Mouse (Mus musculus): Measurements from ENCODE around the gene Gm49333. TPM values are rescaled to one million over a fixed set of nuclear protein-coding genes. Genes with fewer than 3 reads are reported as not detected.

Gm49333 gene
- polyA plus RNA-seq, 1 experiment from 2014 or later: not detected

DNA sequence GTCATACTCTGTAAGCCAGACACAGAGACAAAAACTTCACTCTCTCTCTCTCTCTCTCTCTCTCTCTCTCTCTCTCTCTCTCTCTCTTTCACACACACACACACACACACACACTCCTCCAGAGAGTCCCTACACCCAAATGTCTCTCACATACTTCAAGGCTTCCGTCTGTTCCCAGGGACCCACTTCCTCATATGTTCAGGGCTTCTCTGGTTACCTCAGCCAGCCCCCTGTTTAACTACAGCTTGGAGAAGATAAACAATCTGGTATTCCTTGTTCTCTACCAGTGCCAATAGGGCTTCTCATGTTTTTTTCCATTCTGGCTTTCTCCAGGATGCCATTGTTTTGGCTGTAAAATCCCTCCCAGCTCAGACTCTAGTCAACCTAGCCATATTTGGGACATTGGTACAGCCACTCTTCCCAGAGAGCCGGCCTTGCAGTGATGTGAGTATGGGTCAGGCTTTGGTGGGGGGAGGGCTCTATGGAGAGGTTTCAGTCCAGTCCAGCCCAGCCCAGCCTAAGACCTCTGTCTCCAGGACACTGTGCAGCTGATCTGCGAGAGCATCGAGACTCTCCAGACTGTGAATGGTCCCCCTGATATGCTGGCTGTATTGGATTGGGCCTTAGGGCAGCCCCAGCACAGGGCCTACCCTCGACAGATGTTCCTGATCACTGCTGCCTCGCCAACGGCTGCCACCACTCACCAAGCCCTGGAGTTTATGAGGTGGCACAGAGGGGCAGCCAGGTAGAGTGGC, 14.5 kb upstream of the Gm49333 start:
- Histone ChIP-seq H3K9me3 (replicated peaks; ENCODE audit: control insufficient read depth, low read length, poor library complexity, severe bottlenecking) (no peaks in the 10 kb centered on the region), H3K36me3 (ENCODE audit: control insufficient read depth, insufficient read depth, low read length) (peaks cover 2% of the 10 kb centered on the region; the same call in 1 of the 2 replicates), H3K9ac (ENCODE audit: low read depth, low read length) (no peak overlapping the region), H3K27ac (ENCODE audit: low read length) (no peak overlapping the region), H3K27me3 (ENCODE audit: control insufficient read depth, insufficient read depth, low read depth, low read length) (peaks cover 12% of the 10 kb centered on the region), H3K4me2 (ENCODE audit: low read length) (no peak overlapping the region), H3K4me1 (ENCODE audit: control insufficient read depth, insufficient read depth, low read length) (no peaks in the 10 kb centered on the region), H3K4me3 (ENCODE audit: low read depth, low read length) (no peak overlapping the region)
- 74% methylated on average over 7 of the region's 7 CpGs for WGBS
- ATAC-seq: no peak

DNA sequence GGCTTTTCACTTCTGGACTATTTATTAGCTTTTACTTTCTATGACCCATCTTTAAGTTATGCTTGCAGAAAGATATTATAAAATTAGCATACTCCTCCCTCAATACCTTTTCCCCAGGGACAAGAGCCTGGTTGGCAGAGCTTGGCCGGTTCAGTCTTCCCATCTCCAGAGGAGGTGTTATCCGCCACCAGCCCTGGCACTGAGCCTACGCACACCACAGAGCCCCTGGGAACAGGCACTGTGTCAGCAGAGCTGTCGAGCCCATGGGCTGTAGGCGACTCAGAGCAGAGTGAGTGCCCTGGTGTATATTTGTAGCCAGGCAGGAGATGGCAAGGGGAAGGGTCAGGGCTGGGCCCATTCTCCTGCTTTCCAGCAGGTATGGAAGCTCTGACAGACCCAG, 10.9 kb upstream of the Gm49333 start:
- no peak overlapping the region for H3K27ac ChIP-seq (ENCODE audit: low read length)
- WGBS: 62% methylated on average over 5 of the region's 5 CpGs
- H3K9ac ChIP-seq (ENCODE audit: low read depth, low read length): no peak overlapping the region
- no peak for ATAC-seq
- H3K4me1 ChIP-seq (ENCODE audit: control insufficient read depth, insufficient read depth, low read length): no peaks in the 10 kb centered on the region
- H3K36me3 ChIP-seq (ENCODE audit: control insufficient read depth, insufficient read depth, low read length): peaks cover 16% of the 10 kb centered on the region
- no peaks in the 10 kb centered on the region for H3K9me3 ChIP-seq (replicated peaks; ENCODE audit: control insufficient read depth, low read length, poor library complexity, severe bottlenecking)
- no peak overlapping the region for H3K4me2 ChIP-seq (ENCODE audit: low read length)
- H3K27me3 ChIP-seq (ENCODE audit: control insufficient read depth, insufficient read depth, low read depth, low read length): no peaks in the 10 kb centered on the region
- no peak overlapping the region for H3K4me3 ChIP-seq (ENCODE audit: low read depth, low read length)

DNA sequence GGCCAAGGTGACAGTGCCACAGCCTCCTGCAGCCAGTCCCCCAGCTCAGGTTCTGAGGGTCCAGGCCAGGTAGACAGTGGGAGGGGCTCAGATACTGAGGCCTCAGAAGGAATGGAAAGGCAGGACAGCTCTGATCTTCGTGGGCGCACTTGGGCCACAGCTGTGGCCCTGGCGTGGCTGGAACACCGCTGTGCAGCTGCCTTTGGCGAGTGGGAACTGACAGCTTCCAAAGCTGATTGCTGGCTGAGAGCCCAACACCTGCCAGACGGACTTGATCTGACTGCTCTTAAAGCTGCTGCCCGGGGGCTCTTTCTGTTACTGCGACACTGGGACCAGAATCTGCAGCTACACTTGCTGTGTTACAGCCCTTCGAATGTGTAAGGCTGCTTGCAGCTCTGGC, 6.7 kb upstream of the Gm49333 start:
- H3K36me3 ChIP-seq (ENCODE audit: control insufficient read depth, insufficient read depth, low read length): peaks cover 33% of the 10 kb centered on the region
- WGBS: 65% methylated on average over 9 of the region's 9 CpGs
- H3K4me1 ChIP-seq (ENCODE audit: control insufficient read depth, insufficient read depth, low read length): peaks cover 5% of the 10 kb centered on the region
- no peaks in the 10 kb centered on the region for H3K27me3 ChIP-seq (ENCODE audit: control insufficient read depth, insufficient read depth, low read depth, low read length)
- 0 out of 2 replicates have a peak, but pooled peaks have one; percentile 27 for ATAC-seq
- no peak overlapping the region for H3K27ac ChIP-seq (ENCODE audit: low read length)
- no peaks in the 10 kb centered on the region for H3K9me3 ChIP-seq (replicated peaks; ENCODE audit: control insufficient read depth, low read length, poor library complexity, severe bottlenecking)
- no peak overlapping the region for H3K4me3 ChIP-seq (ENCODE audit: low read depth, low read length)
- H3K9ac ChIP-seq (ENCODE audit: low read depth, low read length): no peak overlapping the region
- no peak overlapping the region for H3K4me2 ChIP-seq (ENCODE audit: low read length)

DNA sequence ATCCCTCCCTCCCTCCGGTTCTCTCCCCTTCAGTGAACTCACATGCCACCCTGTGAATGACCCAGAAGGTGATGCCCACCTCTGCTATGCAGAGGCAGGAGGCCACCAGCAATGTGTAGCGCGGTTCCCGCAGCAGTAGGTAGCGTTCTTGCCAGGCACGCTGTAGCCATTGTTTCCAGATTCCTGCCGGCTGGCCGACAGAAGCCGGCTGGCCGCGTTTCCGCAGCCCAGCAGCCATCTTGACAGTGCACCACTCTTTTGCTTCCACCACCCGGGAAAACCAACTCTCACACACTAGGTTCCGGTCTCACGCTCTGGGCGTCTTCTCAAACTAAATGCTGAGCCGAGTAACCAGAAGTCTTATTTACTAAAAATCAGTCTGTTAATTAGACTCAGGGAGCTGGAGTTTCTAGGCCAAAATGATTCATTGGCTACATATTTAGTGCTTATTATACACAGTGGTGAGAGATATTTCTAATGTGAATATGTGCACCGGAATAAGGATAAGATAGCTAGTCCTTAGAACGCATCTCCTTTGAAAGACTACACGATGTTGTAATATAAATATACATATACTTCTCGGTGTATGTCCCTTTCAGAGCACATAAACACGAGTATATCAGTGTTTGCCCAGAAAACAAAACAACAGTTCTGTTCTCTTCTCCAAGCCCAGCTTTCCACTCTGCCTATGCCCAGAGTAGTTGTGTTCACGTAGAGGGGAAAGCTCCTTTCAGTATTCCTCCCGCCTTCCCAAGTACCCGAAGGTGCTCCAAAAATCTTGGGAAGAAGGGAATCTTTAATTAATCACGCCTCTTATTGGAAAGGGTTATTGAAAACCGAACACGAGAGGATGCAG, 681 bp upstream of the Gm49333 start:
- peaks cover 20% of the 10 kb centered on the region for H3K4me1 ChIP-seq (ENCODE audit: control insufficient read depth, insufficient read depth, low read length)
- peak; percentile 79 for ATAC-seq
- H3K27me3 ChIP-seq (ENCODE audit: control insufficient read depth, insufficient read depth, low read depth, low read length): no peaks in the 10 kb centered on the region
- H3K4me3 ChIP-seq (ENCODE audit: low read depth, low read length): peak overlapping the region; percentile 84
- no peaks in the 10 kb centered on the region for H3K9me3 ChIP-seq (replicated peaks; ENCODE audit: control insufficient read depth, low read length, poor library complexity, severe bottlenecking)
- H3K9ac ChIP-seq (ENCODE audit: low read depth, low read length): peak overlapping the region; percentile 95
- peaks cover 17% of the 10 kb centered on the region for H3K36me3 ChIP-seq (ENCODE audit: control insufficient read depth, insufficient read depth, low read length)
- under 1% methylated on average over 28 of the region's 28 CpGs for WGBS
- H3K27ac ChIP-seq (ENCODE audit: low read length): peak overlapping the region; percentile 89
- H3K4me2 ChIP-seq (ENCODE audit: low read length): peak overlapping the region; percentile 89

DNA sequence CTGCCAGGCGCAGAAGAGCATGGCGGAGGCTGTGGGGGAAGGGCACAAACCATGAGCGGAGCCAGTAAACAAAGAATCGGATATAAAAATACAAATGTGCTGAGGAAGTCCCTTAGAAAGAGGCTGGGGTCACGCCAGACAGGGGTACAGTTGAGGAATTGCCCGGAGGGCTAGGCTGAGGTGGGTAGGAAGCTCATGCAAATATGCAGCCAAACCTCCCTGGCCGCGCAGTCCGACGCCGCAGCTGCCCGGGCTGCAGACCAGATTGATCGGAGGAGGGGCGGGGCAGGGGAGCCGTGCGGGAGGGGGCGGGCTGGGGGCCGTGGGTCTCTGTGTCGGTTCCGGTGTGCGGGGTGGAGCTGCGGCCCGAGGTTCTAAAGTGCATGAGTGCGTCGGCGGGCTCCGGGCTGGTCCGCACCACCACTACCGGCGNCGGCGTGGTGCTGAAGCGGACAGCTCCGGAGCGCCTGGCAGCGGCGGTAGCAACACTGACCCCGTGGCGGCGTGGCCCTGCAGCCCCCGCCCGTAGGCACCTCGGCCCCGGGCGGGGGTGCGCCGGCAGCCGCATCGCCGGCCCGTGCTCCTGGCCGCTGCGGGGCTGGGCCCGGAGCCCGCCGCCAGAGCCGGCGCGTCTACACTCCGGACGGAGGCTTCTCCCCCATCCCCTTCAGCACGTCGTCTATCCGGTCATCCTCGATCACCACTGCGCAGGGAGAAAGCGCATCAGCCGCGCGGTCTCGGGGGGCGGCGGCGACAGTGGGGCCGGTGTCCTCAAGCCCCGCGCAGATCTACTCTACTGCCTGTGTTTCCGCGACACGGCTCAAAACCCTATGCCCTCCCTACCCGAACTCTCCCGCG, 8.4 kb downstream of the Gm49333 start:
- no peaks in the 10 kb centered on the region for H3K27me3 ChIP-seq (ENCODE audit: control insufficient read depth, insufficient read depth, low read depth, low read length)

DNA sequence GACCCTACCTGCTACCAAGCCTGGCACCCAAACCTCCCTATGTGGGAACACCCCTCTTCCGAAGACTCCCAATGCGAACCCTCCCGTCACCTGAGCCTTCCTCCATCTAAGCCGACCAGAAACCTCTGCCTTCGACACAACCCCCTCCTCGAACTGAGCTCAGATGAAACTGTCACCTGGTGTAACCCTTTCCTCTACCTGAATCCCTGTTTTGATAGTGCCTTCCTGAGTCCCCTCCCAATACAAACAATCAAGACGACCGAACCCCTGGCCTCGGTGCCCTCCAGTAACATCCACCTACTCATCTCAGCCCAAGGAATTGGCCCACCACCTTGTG, 9.0 kb downstream of the Gm49333 start:
- H3K36me3 ChIP-seq (ENCODE audit: control insufficient read depth, insufficient read depth, low read length): no peaks in the 10 kb centered on the region
- peak overlapping the region; percentile 77 for H3K4me2 ChIP-seq (ENCODE audit: low read length)
- H3K27ac ChIP-seq (ENCODE audit: low read length): peak overlapping the region; percentile 96
- under 1% methylated on average over 9 of the region's 9 CpGs for WGBS
- ATAC-seq: peak; percentile 6
- peak overlapping the region; percentile 94 for H3K9ac ChIP-seq (ENCODE audit: low read depth, low read length)
- peak overlapping the region; percentile 89 for H3K4me3 ChIP-seq (ENCODE audit: low read depth, low read length)
- H3K9me3 ChIP-seq (replicated peaks; ENCODE audit: control insufficient read depth, low read length, poor library complexity, severe bottlenecking): no peaks in the 10 kb centered on the region
- peaks cover 13% of the 10 kb centered on the region for H3K4me1 ChIP-seq (ENCODE audit: control insufficient read depth, insufficient read depth, low read length)
- no peaks in the 10 kb centered on the region for H3K27me3 ChIP-seq (ENCODE audit: control insufficient read depth, insufficient read depth, low read depth, low read length)

More for the DNA sequence above, 8.4 kb downstream of the Gm49333 start:
- Histone ChIP-seq H3K36me3 (ENCODE audit: control insufficient read depth, insufficient read depth, low read length) (no peaks in the 10 kb centered on the region), H3K9me3 (replicated peaks; ENCODE audit: control insufficient read depth, low read length, poor library complexity, severe bottlenecking) (no peaks in the 10 kb centered on the region), H3K9ac (ENCODE audit: low read depth, low read length) (peak overlapping the region; percentile 94), H3K4me1 (ENCODE audit: control insufficient read depth, insufficient read depth, low read length) (peaks cover 13% of the 10 kb centered on the region), H3K4me2 (ENCODE audit: low read length) (peak overlapping the region; percentile 77), H3K27ac (ENCODE audit: low read length) (peak overlapping the region; percentile 96), H3K4me3 (ENCODE audit: low read depth, low read length) (peak overlapping the region; percentile 89)
- ATAC-seq: peak; percentile 18; the same call in 1 of the 2 replicates
- WGBS: under 1% methylated on average over 70 of the region's 83 CpGs

DNA sequence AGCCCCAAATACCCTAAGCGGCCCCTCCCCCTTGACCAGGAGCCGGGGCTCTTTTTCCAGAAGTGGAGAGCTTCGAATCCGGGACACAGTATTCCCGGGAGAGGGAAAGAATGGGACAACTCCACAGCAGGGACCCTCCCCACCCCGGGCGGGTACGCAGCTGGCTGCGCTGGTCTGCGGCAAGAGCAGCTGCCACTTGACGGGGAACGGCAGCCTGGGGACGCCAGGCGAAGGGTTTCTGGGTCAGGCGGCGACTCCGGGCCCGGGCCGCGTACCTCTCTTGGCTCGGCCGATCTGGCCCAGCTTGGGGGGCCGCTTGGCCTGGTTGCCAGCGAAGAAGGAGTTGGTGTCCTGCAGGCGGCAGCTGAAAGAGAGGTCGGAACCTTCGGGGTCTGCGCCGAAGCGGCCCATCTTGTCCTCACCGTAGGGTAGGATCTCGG, 9.4 kb downstream of the Gm49333 start:
- Histone ChIP-seq H3K9me3 (replicated peaks; ENCODE audit: control insufficient read depth, low read length, poor library complexity, severe bottlenecking) (no peaks in the 10 kb centered on the region), H3K4me2 (ENCODE audit: low read length) (peak overlapping the region; percentile 77), H3K36me3 (ENCODE audit: control insufficient read depth, insufficient read depth, low read length) (no peaks in the 10 kb centered on the region), H3K4me3 (ENCODE audit: low read depth, low read length) (peak overlapping the region; percentile 89), H3K4me1 (ENCODE audit: control insufficient read depth, insufficient read depth, low read length) (peaks cover 13% of the 10 kb centered on the region), H3K9ac (ENCODE audit: low read depth, low read length) (peak overlapping the region; percentile 94), H3K27ac (ENCODE audit: low read length) (peak overlapping the region; percentile 96), H3K27me3 (ENCODE audit: control insufficient read depth, insufficient read depth, low read depth, low read length) (no peaks in the 10 kb centered on the region)
- under 1% methylated on average over 32 of the region's 32 CpGs for WGBS
- ATAC-seq: peak; percentile 8

DNA sequence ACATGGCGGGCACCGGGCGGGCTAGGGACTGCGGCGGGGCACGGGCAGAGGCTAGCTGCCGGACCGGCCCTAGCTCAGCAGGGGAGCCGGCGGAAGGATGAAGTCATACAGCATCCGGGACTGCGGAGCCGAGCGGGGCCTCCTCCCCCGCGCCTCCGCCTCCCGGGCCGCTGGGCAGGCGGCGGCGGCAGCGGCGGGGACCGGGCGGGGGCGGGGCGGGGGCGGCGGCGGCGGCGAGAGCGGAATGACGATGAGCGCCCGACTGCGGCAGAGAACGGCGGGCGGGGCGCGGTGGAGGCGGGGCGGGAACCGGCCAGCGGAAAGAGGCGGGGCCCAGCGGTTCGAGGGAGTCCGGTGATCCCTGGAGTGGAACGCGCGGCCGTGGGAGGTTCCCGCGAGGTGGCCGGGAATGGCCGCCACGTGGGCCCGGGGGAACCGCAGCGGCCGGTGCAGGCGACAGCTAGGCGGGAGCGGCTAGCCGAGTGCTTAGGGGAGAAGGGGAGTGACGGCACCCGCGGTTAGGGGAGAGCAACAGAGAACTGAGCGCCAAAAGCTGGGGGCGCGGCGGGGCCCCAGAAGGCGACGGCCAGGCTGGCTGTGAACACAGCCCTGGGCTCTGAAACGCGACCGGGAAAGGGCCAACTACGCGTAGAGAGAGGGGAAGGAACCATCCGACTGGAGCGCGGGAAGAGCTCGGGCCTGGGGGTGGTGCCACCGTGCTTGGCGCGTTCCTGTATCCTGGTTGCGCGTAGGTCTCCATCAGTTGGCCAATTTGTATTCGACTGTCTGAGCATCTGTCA, 10.0 kb downstream of the Gm49333 start, which contains the start of gene Camk2n2:
Camk2n2 (minus strand) TSS at position 97 of the 800 bp plus-strand sequence.
- Histone ChIP-seq H3K4me1 (ENCODE audit: control insufficient read depth, insufficient read depth, low read length) (peaks cover 13% of the 10 kb centered on the region), H3K36me3 (ENCODE audit: control insufficient read depth, insufficient read depth, low read length) (no peaks in the 10 kb centered on the region), H3K9me3 (replicated peaks; ENCODE audit: control insufficient read depth, low read length, poor library complexity, severe bottlenecking) (no peaks in the 10 kb centered on the region), H3K4me2 (ENCODE audit: low read length) (peak within 1 kb of the TSS; percentile 77), H3K9ac (ENCODE audit: low read depth, low read length) (peak within 1 kb of the TSS; percentile 94), H3K27me3 (ENCODE audit: control insufficient read depth, insufficient read depth, low read depth, low read length) (no peaks in the 10 kb centered on the region), H3K4me3 (ENCODE audit: low read depth, low read length) (peak within 1 kb of the TSS; percentile 89), H3K27ac (ENCODE audit: low read length) (peak within 1 kb of the TSS; percentile 96)
- peak; percentile 63 for ATAC-seq
- under 1% methylated on average over 68 of the region's 92 CpGs for WGBS
